Mouse (Mus musculus): ENCODE results near the gene Ppp5c. TPM values are rescaled to one million over a fixed set of nuclear protein-coding genes. Genes with fewer than 3 reads are reported as not detected.

The Ppp5c gene
- polyA plus RNA-seq, 2 experiments from 2014 or later, result 49.6 to 63.3 TPM

DNA sequence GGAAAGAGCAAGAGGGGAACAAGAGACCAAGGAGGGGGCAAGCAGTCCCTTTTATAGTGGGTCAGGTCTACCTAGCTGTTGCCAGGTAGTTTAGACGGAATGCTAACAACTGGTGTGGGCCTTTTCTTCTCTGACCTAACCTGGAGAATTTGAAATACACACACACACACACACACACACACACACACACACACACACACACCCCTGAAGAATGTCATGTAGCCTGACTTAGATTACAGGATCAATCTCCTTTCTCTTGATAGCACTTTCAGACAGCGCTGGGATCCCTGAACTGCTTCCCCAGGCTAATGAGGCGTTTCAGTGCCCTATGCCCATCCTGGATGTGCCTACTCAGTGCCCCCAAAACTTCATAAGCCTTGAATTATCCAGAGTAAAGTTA is 49.1 kb downstream of the Ppp5c start:
- no peak for ATAC-seq

DNA sequence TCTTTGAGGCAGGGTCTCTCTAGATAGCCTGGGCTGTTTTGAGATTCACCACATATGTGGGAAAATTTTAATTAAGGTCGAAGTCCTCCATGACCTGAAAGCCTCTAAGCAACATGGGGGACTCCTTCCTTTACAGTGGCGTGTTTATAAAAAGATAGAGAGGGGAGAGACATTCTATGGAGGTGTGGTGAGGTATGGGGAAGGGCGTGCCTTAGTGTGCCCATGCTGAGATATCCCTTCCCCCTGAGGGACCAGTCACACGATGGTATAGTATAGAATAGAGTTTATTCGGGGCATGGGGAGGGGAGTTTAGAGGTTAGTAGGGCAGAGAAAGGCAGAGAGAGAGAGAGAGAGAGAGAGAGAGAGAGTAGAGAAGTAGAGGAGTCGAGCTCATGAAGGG is 49.6 kb downstream of the Ppp5c start:
- ATAC-seq, result no peak

DNA sequence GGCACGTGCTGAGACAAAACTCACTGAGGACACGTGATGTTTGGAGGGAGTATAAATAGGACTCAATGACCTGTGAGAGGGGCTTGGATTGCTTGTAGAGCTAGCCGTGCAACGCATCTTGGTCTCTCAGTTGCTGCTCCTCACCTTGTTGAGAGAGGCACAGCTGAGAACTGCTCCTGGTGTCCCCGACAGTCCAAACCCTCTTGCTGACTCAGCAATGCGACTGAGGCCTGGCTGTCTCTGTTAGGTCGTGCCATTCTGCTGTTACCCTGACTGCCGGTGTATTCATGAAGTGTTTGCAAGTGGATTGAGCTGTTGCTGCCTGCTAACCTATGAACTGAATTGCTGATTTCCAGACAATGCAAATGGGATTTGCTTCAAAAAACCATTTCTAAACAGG is 51.4 kb downstream of the Ppp5c start:
- ATAC-seq, result no peak

DNA sequence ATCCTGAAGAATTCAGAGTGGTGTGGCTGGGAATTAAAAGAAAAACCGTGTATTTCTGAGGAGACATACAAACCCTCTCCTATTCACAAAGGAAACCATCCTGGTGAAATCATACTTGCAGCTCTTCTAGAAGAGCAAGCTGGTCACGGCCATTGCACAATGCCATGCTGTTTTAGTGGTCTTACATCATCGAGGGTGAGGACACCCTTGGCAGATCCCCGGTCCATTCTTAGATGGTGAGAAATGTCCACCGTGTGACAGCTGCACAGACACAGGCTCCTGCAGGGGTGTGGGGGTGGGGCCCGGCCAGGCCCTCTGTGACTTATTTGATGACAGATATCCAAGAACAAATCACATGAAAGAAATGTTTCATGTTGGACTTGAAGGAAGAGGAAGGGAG is 53.7 kb downstream of the Ppp5c start:
- no peak for ATAC-seq

DNA sequence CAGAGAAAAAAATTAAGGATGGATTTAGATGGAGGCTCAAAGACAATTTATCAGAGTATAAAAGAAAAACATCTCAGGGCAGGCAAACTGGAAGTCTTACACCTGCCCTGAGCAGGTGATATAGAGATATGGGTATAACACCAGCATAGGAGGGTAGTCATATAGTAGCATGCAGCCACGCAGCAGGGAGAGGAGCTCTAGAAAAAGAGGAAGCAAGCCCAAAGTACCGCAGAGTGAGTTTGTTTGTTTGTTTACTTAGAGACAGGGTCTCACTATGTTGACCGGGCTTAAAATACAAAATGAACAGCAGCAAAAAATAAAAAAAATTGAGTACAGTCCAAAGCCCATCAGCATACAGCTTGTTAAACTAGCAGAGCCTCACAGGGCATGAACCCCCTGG is 56.6 kb downstream of the Ppp5c start:
- no peak for ATAC-seq

DNA sequence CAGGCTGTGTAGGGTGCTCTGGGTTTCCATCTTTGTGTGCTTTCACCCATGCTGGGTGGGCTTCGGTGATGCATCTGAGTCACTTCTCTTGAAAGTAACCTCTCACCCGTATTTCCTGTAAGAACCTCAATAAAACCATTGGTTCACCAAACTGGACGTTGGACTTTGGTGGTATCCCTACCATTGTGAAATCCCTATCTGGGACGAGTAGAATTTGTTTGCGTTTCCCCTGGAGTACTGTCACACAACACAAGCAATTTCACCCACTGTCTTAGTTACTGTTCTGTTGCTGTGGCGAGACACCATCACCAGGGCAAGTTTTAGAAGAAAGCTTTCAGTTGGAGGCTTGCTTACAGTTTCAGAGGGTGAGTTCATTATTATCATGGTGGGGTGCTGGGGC is 59.3 kb downstream of the Ppp5c start:
- ATAC-seq, result no peak

DNA sequence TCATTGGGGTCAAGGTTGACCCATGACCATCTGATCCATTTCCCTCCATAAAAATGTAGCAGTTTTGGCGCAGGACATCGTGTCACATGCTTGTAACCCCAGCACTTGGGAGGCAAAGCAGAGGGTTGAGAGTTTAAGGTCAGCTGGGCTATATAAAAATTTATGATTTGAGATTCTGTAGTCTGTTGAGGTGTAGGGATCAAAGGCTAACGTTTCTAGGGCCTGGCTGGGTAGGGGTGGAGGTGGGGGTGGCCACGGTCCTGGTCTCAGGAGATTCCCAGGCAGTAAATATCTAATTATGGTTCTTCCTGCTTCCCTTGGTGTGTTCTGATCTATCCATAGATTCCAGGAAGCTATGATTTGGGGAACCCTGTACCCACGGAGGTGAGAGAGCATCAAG is 66.0 kb downstream of the Ppp5c start:
- no peak for ATAC-seq

DNA sequence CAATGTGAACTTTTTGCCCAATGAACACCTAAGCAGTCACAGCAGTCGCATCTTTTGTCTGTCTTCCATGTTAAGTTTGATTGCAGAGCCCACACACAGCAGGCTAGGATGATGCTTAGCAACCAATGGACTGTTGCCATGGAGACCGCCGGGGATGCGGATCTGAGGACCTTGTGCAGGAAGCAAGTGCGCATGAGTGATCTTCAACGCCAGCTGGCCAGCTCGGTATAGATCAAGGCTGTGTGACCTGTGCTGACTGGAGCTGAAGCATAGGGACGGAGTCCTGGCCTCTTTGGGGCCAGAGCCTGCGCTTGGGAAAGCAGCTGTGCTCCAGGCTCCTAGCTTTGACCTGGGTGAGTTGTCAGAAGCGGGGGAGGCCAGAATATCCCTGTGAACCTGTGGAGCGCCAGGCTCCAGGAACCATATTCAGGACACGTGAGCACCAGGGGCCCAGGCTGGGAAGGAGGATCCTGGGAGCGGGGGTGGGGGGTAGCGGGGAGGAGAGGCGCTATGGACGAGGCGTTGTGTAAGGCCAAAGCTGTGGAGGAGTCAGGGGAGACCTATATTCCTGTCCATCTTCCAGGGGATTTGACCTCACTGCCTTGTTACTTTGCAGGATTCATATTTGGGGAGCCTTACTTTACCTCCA is 68.1 kb downstream of the Ppp5c start, which contains the start of gene Pnmal1:
Pnmal1 (plus strand) TSS at position 141 of the 649 bp plus-strand sequence.
- no peak for ATAC-seq

DNA sequence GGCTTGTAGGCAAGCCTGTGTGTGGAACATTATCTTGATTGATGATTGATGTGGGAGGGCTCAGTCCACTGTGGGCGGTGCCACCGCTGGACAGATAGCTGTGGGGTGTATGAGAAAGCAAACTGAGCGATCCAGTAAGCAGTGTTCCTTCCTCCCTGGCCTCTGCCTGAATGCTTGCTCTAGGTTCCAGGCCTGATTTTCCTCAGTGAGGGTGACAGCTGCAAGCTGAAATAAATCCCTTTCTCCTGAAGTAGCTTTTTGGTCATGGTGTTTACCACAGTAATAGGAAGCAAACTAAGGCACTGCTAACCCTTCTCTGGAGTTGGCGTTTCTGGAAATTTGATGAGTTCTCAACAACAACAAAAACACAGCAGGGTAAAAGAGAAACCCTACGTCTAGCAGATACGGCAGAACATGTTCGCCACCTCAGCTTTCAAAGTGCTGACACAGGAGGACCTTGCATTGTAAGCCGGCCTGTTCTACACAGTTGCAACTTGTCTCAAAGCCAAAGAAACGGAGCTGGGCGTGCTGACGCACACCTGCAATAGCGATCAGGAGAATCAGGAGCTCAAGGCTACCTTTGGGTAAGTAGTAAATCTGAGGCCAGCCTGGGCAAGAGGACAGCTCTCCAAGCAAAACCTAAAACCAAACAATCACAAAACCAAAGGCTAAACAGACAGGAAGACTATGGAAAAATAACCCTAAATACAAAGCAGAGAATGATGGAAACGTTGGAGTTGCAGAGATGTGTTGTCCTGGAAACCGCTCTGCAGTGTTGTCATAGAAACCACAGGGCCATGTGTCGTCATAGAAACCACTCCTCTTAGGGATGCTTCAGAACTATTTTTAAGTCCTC is 71.1 kb downstream of the Ppp5c start:
- no peak for ATAC-seq

DNA sequence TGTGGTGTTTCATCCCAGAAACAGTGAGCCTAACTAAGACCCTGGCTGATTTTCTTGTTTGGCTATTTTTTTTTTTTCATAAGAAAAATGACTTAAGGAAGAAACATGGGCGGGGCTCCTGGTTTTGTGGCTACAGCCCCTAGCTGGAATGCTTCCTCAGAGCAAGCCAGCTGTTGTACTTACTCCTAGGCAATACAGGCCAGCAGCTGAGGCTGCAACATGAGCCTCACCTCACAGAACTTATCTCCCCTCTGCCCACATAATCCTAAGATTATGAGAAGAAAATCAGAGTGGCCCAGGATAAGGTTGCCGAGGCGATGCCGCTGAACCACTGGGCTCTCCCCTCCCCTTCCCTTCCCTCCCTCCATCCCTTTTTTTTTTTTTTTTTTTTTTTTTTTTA is 72.0 kb downstream of the Ppp5c start:
- ATAC-seq, result no peak

Other genes starting within 250 kb of the Ppp5c start
- gene Slc1a5, start 246.6 kb downstream of the Ppp5c start, polyA plus RNA-seq (2017; shearing (Covaris generic)), result 100 to 1,000 TPM; 143 to 179 TPM
- gene Strn4, start 212.0 kb downstream of the Ppp5c start, polyA plus RNA-seq (2017; shearing (Covaris generic)), result 10 to 100 TPM; 23.0 to 23.1 TPM
- 1 to 10 TPM; 6.5 to 7.5 TPM for gene Fkrp, start 211.2 kb downstream of the Ppp5c start, polyA plus RNA-seq (2017; shearing (Covaris generic))
- 10 to 100 TPM; 45.7 to 47.6 TPM for gene Prkd2, start 185.0 kb downstream of the Ppp5c start, polyA plus RNA-seq (2017; shearing (Covaris generic))
- gene Dact3, start 152.6 kb downstream of the Ppp5c start, polyA plus RNA-seq (2017; shearing (Covaris generic)), result not detected
- gene Gng8, start 136.1 kb downstream of the Ppp5c start, polyA plus RNA-seq (2017; shearing (Covaris generic)), result not detected
- gene Ptgir, start 121.4 kb downstream of the Ppp5c start, polyA plus RNA-seq (2017; shearing (Covaris generic)), result 10 to 100 TPM; 11.8 to 13.2 TPM
- gene Calm3, start 103.8 kb downstream of the Ppp5c start, polyA plus RNA-seq (2017; shearing (Covaris generic)), result 100 to 1,000 TPM; 106 to 159 TPM
- not detected for gene Pnmal2, start 83.2 kb downstream of the Ppp5c start, polyA plus RNA-seq (2017; shearing (Covaris generic))
- not detected for gene Pnmal1, start 68.2 kb downstream of the Ppp5c start, polyA plus RNA-seq (2017; shearing (Covaris generic))
- 1 to 10 TPM; 3.6 to 4.2 TPM for gene Gm42372, start 44.8 kb downstream of the Ppp5c start, polyA plus RNA-seq (2017; shearing (Covaris generic))
- gene Ccdc8, start 35.2 kb downstream of the Ppp5c start, polyA plus RNA-seq (2017; shearing (Covaris generic)), result under 1 TPM in 1 of 2 experiments, not detected in 1; 0.16 TPM
- gene Hif3a, start 34.5 kb upstream of the Ppp5c start, polyA plus RNA-seq (2017; shearing (Covaris generic)), result under 1 TPM; 0.32 to 0.49 TPM
- 1 to 10 TPM in 1 of 2 experiments, not detected in 1; 1.1 TPM for gene Psg16, start 46.1 kb upstream of the Ppp5c start, polyA plus RNA-seq (2017; shearing (Covaris generic))
- gene Ceacam3, start 122.4 kb upstream of the Ppp5c start, polyA plus RNA-seq (2017; shearing (Covaris generic)), result not detected
- under 1 TPM in 1 of 2 experiments, not detected in 1; 0.05 TPM for gene Psg29, start 175.6 kb upstream of the Ppp5c start, polyA plus RNA-seq (2017; shearing (Covaris generic))

Measured in activated CD4-positive, CD25-positive, alpha-beta regulatory T cell, adult 4 months (primary cell).